Mouse (Mus musculus) bone marrow, adult 2 months (tissue): ENCODE measurements around the gene Unc80.

ENCODE experiments used
- CTCF ChIP-seq: fragments of 200-500 bp; IDR thresholded peaks from 2 replicates; pipeline ENCODE4 v1.5.1; 2011; ENCODE audit warnings: low read length, control low read depth; ENCODE audit not compliant: control insufficient read depth, insufficient read depth
- POLR2A ChIP-seq: fragments of 200-500 bp; IDR thresholded peaks from 2 replicates; pipeline ENCODE4 v1.6.1; 2011; ENCODE audit warnings: low read depth, mild to moderate bottlenecking, control low read depth, low read length, borderline replicate concordance; ENCODE audit not compliant: control insufficient read depth

DNA sequence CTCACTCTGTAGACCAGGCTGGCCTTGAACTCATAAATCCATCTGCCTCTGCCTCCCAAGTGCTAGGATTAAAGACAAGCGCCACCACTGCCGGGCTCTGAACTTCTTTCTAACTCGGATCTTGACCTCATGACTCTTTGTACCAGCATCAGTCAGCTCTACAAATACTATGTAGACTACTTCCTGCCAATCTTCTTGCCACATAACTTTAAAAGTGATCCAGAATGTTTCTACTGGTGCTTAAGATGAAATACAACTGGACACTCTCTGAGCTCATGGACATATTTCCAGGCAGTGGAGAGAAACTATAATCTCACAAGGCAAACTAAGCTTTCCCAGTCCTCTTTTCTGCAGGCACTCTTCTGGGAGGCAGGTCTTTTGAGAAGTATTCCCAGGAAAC lies 8.8 kb upstream of the Unc80 start:
- TF ChIP-seq POLR2A, result no peak
- TF ChIP-seq CTCF, result no peak
